Mouse (Mus musculus) hindbrain, embryonic 12.5 days (tissue): ENCODE data around the gene Jmjd8. TPM values are rescaled to one million over a fixed set of nuclear protein-coding genes. Genes with fewer than 3 reads are reported as not detected.
"Not testable (repeated sequence)": the region's sequence is repeated elsewhere in the genome, so short reads cannot be mapped to it uniquely, and the experiment has no call there.

ENCODE experiments used
- ATAC-seq: fragments of 200-750 bp; cut with Nextera tagmentation; 2 replicates; pipeline ENCODE4 v1.8.0; 2017; ENCODE audit warnings: moderate TSS enrichment; ENCODE audit not compliant: low FRiP score
- H3K27ac ChIP-seq: fragments of 300-500 bp; sonication (generic); 2 replicates; pipeline ENCODE4 v1.5.1; 2016; ENCODE audit warnings: mild to moderate bottlenecking
- H3K27me3 ChIP-seq: fragments of 300-500 bp; sonication (generic); 2 replicates; pipeline ENCODE4 v1.6.1; 2016; ENCODE audit warnings: mild to moderate bottlenecking
- H3K36me3 ChIP-seq: fragments of 300-500 bp; sonication (generic); 2 replicates; pipeline ENCODE4 v1.6.1; 2016; ENCODE audit warnings: mild to moderate bottlenecking
- H3K4me1 ChIP-seq: fragments of 300-500 bp; sonication (generic); 2 replicates; pipeline ENCODE4 v1.6.1; 2016
- H3K4me2 ChIP-seq: fragments of 300-500 bp; sonication (generic); replicated peaks from 2 replicates; pipeline ENCODE4 v1.6.1; 2016; ENCODE audit warnings: mild to moderate bottlenecking
- H3K4me3 ChIP-seq: fragments of 300-500 bp; sonication (generic); 2 replicates; pipeline ENCODE4 v1.5.1; 2016; ENCODE audit warnings: mild to moderate bottlenecking
- H3K9ac ChIP-seq: fragments of 300-500 bp; sonication (generic); 2 replicates; pipeline ENCODE4 v1.6.1; 2016; ENCODE audit warnings: mild to moderate bottlenecking, moderate library complexity
- H3K9me3 ChIP-seq: fragments of 300-500 bp; sonication (generic); replicated peaks from 2 replicates; pipeline ENCODE4 v1.6.1; 2016; ENCODE audit warnings: mild to moderate bottlenecking
- WGBS: fragments of 180-500 bp; shearing (Covaris S2); methylation state at CpG from one replicate; pipeline ENCODE4 v1.1.7; 2016; 5-methylcytosine and 5-hydroxymethylcytosine counted together
- polyA plus RNA-seq: library from polyadenylated mRNA; unstranded; fragments of >200 nt; fragmentation: Nextera tagmentation; extraction: Ambion mirVana; gene quantifications from 2 replicates; pipeline ENCODE4 v1.2.1, GENCODE M21; 2016

The Jmjd8 gene
- polyA plus RNA-seq, 1 experiment from 2014 or later = 64.7 TPM

- no peak overlapping the region for H3K4me3 ChIP-seq
- WGBS = 79% methylated on average over 2 of the region's 2 CpGs
- no peak overlapping the region for H3K9ac ChIP-seq
- no peaks in the 10 kb centered on the region for H3K9me3 ChIP-seq
- H3K4me2 ChIP-seq = no peak overlapping the region
- no peak overlapping the region for H3K27ac ChIP-seq
- peaks cover 18% of the 10 kb centered on the region for H3K4me1 ChIP-seq
- H3K27me3 ChIP-seq = no peaks in the 10 kb centered on the region; the same call in 1 of the 2 replicates
- no peak for ATAC-seq
- no peaks in the 10 kb centered on the region for H3K36me3 ChIP-seq
Observed at GRCm38 (mm10) chr17:25869954-25870353, 41.3 kb downstream of the Jmjd8 start.

- not testable (repeated sequence) for H3K4me2 ChIP-seq, H3K27me3 ChIP-seq, H3K27ac ChIP-seq, H3K9me3 ChIP-seq, H3K4me3 ChIP-seq, H3K36me3 ChIP-seq, H3K9ac ChIP-seq, ATAC-seq
- peaks cover 27% of the 10 kb centered on the region for H3K4me1 ChIP-seq
Observed at GRCm38 (mm10) chr17:25871566-25871965, 42.9 kb downstream of the Jmjd8 start.

GRCm38 (mm10) chr17:25872676-25873075 is 44.0 kb downstream of the Jmjd8 start:
- Histone ChIP-seq H3K4me1 (peaks cover 32% of the 10 kb centered on the region), H3K9me3 (no peaks in the 10 kb centered on the region), H3K27ac (no peak overlapping the region), H3K4me2 (no peak overlapping the region), H3K4me3 (no peak overlapping the region), H3K9ac (no peak overlapping the region), H3K27me3 (no peaks in the 10 kb centered on the region; the same call in 1 of the 2 replicates), H3K36me3 (peaks cover 1% of the 10 kb centered on the region)
- no peak for ATAC-seq
- WGBS = 76% methylated on average over 3 of the region's 3 CpGs

DNA sequence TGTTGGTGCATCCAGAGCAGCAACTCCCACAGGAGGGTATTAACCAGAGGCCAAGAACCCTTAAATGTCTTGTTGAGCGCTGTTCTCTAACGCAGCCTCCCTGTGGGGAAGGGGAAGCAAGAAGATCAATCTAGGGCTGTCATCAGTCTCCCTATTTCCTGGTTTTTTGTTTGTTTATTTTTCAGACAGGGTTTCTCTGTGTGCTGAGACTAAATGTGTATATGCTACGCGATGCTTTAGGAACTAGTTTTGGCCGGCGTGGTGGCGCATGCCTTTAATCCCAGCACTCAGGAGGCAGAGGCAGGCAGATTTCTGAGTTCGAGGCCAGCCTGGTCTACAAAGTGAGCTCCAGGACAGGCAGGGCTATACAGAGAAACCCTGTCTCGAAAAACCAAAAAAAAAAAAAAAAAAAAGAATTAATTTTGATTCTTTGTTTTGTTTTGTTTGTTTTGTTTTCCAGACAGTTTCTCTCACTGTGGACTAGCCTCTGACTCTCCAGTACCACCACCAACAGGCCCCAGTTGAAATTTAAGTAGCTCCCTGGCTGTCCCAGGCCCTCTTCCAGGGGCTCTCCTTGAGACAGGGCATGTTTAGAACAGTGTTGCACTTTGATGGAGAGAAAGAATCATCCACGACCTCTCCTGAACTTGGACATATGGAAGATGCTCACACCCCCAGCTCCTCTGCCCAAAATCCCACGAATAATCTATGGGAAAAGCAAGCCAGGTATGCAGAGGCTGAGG is 44.9 kb downstream of the Jmjd8 start:
- H3K4me3 ChIP-seq = peak overlapping the region; percentile 79; the same call in 1 of the 2 replicates
- H3K9me3 ChIP-seq = no peaks in the 10 kb centered on the region
- WGBS = 70% methylated on average over 11 of the region's 11 CpGs
- ATAC-seq = no peak
- H3K27ac ChIP-seq = 0 out of 2 replicates have a peak overlapping the region, but pooled peaks have one; percentile 96
- H3K9ac ChIP-seq = peak overlapping the region; percentile 59; the same call in 1 of the 2 replicates
- peak overlapping the region; percentile 93 for H3K4me2 ChIP-seq
- peaks cover 8% of the 10 kb centered on the region for H3K36me3 ChIP-seq
- H3K4me1 ChIP-seq = peaks cover 25% of the 10 kb centered on the region
- H3K27me3 ChIP-seq = no peaks in the 10 kb centered on the region

GRCm38 (mm10) chr17:25874148-25874720 is 45.6 kb downstream of the Jmjd8 start:
- Histone ChIP-seq H3K27ac (peak overlapping the region; percentile 96), H3K27me3 (no peaks in the 10 kb centered on the region), H3K9me3 (no peaks in the 10 kb centered on the region), H3K4me2 (peak overlapping the region; percentile 93), H3K36me3 (peaks cover 15% of the 10 kb centered on the region), H3K9ac (peak overlapping the region; percentile 59), H3K4me1 (peaks cover 23% of the 10 kb centered on the region), H3K4me3 (peak overlapping the region; percentile 79)
- ATAC-seq = no peak; the same call in 1 of the 2 replicates
- WGBS = 8% methylated on average over 14 of the region's 14 CpGs

DNA sequence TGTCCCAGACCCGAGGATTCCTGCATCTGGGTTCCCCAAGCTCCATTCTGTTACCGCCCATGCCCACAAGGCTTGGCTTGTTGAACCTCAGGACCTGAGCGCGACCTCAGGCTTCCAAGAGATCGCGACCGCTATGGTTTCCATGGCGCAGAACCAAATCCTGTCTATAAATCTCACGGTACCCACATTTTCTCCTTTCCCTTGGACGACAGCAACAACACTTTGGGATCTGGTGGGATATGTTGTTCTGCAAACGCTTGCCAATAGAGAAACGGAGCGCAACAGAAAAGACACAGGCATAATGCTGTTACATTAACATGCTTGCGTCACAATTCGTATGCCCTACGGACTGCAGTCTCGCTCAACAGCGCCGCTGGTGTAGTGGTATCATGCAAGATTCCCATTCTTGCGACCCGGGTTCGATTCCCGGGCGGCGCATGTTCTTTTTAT is 46.1 kb downstream of the Jmjd8 start, which contains the start of gene Mettl26:
Gene Mettl26, plus strand, starts transcription at position 354 of the 450 bp plus-strand sequence.
- H3K4me2 ChIP-seq = peak within 1 kb of the TSS; percentile 93
- peaks cover 23% of the 10 kb centered on the region for H3K4me1 ChIP-seq
- peak within 1 kb of the TSS; percentile 81 for H3K9ac ChIP-seq
- WGBS = under 1% methylated on average over 25 of the region's 25 CpGs
- ATAC-seq = peak; percentile 73
- H3K4me3 ChIP-seq = peak within 1 kb of the TSS; percentile 79
- H3K27ac ChIP-seq = peak within 1 kb of the TSS; percentile 96
- no peaks in the 10 kb centered on the region for H3K27me3 ChIP-seq
- no peaks in the 10 kb centered on the region for H3K9me3 ChIP-seq
- H3K36me3 ChIP-seq = peaks cover 16% of the 10 kb centered on the region

DNA sequence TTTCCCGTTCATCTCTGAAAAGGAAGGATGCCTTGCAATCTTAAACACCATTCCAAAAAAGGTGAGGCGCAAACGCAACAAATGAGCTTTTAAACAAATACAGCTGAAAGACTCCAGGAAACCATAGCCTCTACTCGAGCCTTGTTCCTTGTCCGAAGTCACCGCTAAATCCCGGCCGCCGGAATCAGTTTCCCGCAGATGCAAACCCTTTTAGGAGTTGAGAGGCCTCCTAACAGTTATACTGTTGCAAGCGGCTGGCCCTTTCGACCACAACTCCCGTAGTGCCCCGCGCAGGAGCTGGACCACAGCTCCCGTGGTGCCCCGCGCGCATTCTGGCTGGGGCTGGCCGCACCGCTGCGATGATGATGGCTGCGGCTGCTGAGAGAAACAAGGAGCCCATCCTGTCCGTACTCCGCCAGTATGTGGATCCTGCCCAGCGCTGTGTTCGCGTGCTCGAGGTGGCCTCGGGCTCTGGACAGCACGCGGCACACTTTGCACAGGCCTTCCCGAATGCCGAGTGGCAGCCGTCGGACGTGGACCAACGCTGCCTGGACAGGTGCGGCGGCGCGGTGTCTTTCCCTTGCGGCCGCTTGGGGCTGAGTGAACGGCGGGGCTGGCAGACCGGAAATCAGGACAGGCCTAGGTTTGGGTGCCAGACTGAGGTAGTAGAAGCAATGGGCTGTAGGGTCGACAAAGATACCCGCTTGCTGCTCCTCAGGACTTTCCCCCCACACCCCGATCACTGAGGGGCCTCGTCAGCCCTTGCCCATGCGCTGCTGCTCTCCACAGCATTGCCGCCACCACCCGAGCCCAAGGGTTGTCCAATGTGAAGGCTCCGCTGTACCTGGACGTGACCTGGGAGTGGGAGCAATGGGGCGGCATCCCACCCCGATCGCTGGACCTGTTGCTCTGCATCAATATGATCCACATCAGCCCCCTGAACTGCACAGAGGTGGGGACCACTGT is 46.8 kb downstream of the Jmjd8 start:
- Histone ChIP-seq H3K4me1 (peaks cover 28% of the 10 kb centered on the region), H3K27me3 (no peaks in the 10 kb centered on the region), H3K4me3 (peak overlapping the region; percentile 79), H3K9me3 (no peaks in the 10 kb centered on the region), H3K36me3 (peaks cover 16% of the 10 kb centered on the region), H3K27ac (peak overlapping the region; percentile 96), H3K9ac (peak overlapping the region; percentile 81), H3K4me2 (peak overlapping the region; percentile 93)
- ATAC-seq = peak; percentile 93
- WGBS = 2% methylated on average over 59 of the region's 59 CpGs

GRCm38 (mm10) chr17:25876347-25876915 is 47.8 kb downstream of the Jmjd8 start:
- Histone ChIP-seq H3K27ac (peak overlapping the region; percentile 96; the same call in 1 of the 2 replicates), H3K27me3 (no peaks in the 10 kb centered on the region), H3K4me3 (peak overlapping the region; percentile 79), H3K36me3 (peaks cover 16% of the 10 kb centered on the region), H3K4me2 (peak overlapping the region; percentile 93), H3K9me3 (no peaks in the 10 kb centered on the region), H3K4me1 (peaks cover 37% of the 10 kb centered on the region), H3K9ac (peak overlapping the region; percentile 81)
- ATAC-seq = no peak
- 57% methylated on average over 10 of the region's 10 CpGs for WGBS

DNA sequence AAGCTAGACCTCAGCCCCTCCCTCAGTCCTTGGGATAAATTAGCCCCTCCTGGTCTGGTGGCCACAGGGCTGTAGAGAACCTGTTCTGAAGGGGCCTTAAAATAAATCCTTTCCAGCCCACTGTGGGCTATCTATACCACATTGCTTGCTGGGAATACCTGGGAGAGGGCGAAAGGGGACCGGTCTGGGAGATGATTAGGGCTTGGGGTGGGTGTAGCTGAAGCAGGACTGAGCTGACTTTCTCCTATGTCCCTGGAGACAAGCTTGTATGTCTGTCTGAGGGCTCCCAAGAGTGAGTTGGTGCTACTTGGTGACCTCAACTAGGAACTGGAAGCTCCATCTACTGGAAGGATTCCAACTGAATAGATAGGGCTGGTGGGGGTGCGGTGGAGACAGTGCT is 48.4 kb downstream of the Jmjd8 start:
- no peak for ATAC-seq
- H3K4me2 ChIP-seq = no peak overlapping the region
- H3K27me3 ChIP-seq = no peaks in the 10 kb centered on the region
- no peaks in the 10 kb centered on the region for H3K9me3 ChIP-seq
- peaks cover 42% of the 10 kb centered on the region for H3K4me1 ChIP-seq
- WGBS = 98% methylated on average over 3 of the region's 3 CpGs
- peaks cover 20% of the 10 kb centered on the region for H3K36me3 ChIP-seq
- no peak overlapping the region for H3K9ac ChIP-seq
- no peak overlapping the region for H3K4me3 ChIP-seq
- H3K27ac ChIP-seq = no peak overlapping the region

DNA sequence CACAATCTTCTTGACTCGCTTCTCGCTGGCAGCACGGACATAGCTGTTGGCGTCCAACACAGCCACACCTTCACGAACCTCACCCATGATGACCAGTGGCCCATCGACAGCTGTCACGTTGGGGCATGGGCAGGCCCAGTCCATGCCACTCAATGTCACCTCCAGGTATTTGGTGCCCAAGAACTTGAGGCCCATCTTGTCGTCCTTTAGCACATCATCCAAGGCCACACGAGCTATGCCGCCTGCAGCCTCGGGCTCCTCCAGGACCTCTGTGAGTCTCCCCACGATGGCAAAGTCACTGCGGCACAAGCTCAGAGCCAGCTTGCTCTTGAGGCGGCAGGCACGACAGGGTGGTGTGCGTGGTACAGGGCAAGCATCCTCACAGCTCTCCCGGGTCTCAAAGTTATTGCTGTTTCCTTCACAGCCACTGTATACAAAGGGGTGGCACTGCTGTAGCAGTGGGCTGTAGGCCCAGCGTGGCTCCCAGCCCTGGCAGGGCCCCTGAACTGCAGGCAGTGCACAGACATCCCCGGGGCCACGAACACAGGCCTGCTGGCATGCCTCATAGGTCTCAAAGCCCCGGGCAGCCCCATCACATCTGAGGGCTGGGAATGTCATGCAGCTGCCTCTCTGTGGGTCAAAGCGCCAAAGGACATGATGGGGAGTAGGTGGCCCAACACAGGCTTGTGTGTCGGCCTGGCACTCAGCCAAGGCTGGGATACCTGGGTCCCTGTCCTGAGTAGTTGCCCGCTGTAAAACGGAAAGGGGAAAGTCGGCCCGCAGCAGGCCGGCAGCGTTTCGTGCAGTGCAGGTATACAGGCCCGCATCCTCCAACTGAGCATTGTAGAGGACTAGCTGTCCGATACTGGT is 49.3 kb downstream of the Jmjd8 start:
- no peak for ATAC-seq
- 93% methylated on average over 32 of the region's 32 CpGs for WGBS
- Histone ChIP-seq H3K4me1 (peaks cover 46% of the 10 kb centered on the region), H3K9ac (no peak overlapping the region), H3K27ac (no peak overlapping the region), H3K4me2 (no peak overlapping the region), H3K27me3 (no peaks in the 10 kb centered on the region), H3K9me3 (no peaks in the 10 kb centered on the region), H3K4me3 (no peak overlapping the region), H3K36me3 (peaks cover 27% of the 10 kb centered on the region)

GRCm38 (mm10) chr17:25878611-25879180 is 50.0 kb downstream of the Jmjd8 start:
- Histone ChIP-seq H3K27me3 (no peaks in the 10 kb centered on the region), H3K4me2 (no peak overlapping the region), H3K36me3 (peaks cover 34% of the 10 kb centered on the region), H3K4me1 (peaks cover 46% of the 10 kb centered on the region), H3K27ac (no peak overlapping the region), H3K4me3 (no peak overlapping the region), H3K9ac (no peak overlapping the region), H3K9me3 (no peaks in the 10 kb centered on the region)
- ATAC-seq = no peak
- 88% methylated on average over 19 of the region's 19 CpGs for WGBS
